Mouse (Mus musculus): Measurements from ENCODE around the gene Mettl27. TPM values are rescaled to one million over a fixed set of nuclear protein-coding genes. Genes with fewer than 3 reads are reported as not detected.
A peak's percentile ranks its signal among the peaks of the same experiment; 100 is the strongest.
"Not testable (repeated sequence)": the region's sequence is repeated elsewhere in the genome, so short reads cannot be mapped to it uniquely, and the experiment has no call there.

The Mettl27 gene
- total RNA-seq, 2 experiments from 2014 or later = 14.6 to 16.5 TPM

GRCm38 (mm10) chr5:134919097-134919496 is 13.1 kb upstream of the Mettl27 start:
- DNase-seq (ENCODE audit: low spot score in 2 of 2) = no peak

GRCm38 (mm10) chr5:134920106-134920687 is 12.0 kb upstream of the Mettl27 start:
- DNase-seq (ENCODE audit: low spot score in 2 of 2) = no peak

DNA sequence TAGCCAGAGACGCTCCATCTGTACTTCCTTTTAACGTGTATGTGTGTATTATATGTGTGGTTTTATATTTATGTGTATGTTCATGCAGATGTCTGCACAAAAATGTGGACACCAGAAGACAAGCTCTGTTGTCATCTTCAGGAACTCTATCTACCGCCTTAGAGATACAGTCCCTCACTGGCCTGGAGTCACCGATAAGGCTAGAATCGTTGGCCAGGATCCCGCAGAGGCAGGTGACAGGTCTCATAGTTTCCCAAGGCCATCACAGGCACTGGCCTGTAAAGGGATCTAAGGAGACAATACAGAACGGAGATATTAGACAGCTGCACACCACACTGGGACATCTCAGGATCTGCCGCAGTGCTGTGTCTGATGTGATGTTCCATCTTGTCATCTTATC is 11.1 kb upstream of the Mettl27 start:
- DNase-seq (ENCODE audit: low spot score in 2 of 2) = no peak

GRCm38 (mm10) chr5:134923141-134923540 is 9.0 kb upstream of the Mettl27 start:
- peak in 1 of 2 experiments; percentile 18 for DNase-seq (ENCODE audit: low spot score in 2 of 2)

DNA sequence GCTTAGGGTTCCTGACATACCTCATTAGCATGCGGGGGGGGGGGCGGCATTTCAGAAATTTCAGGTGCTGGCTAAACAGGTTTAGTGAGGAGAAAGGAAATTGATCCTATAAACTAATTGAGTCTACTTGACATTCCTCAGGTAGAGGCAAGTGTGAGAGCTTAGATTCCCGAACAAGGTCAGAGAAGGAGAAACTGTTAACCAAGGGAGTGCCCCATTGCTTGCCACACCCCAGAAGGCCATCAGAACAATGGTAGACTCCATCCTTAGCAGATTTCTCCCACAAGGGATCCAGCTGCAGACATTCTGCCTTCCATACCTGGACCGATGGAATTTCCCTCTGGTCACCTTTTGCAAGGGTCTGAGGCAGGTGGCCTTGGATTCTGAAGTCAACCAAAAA is 5.4 kb upstream of the Mettl27 start:
- no peak for DNase-seq (ENCODE audit: low spot score in 2 of 2)

GRCm38 (mm10) chr5:134929988-134930387 is 2.2 kb upstream of the Mettl27 start:
- DNase-seq (ENCODE audit: low spot score in 2 of 2) = no peak

GRCm38 (mm10) chr5:134932903-134933276 is 722 bp downstream of the Mettl27 start:
- DNase-seq (ENCODE audit: low spot score in 2 of 2) = peak; percentile 15 to 28

GRCm38 (mm10) chr5:134933281-134933680 is 1.1 kb downstream of the Mettl27 start:
- DNase-seq (ENCODE audit: low spot score in 2 of 2) = no peak

DNA sequence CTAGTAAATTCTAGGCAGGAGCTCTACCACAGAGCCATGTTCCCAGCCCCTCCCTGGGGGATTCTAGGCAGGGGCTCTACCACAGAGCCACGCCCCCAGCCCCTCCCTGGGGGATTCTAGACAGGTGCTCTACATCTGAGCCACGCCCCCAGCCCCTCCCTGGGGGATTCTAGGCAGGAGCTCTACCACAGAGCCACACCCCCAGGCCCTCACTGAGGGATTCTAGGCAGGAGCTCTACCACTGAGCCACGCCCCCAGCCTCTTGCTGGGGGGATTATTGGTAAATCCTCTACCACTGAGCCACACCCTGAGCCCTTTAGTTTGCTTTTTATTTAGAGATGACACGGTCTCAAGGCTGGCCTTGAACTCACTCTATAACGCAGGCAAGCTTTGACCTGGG is 1.5 kb downstream of the Mettl27 start:
- DNase-seq (ENCODE audit: low spot score in 2 of 2) = not testable (repeated sequence)

- no peak for DNase-seq (ENCODE audit: low spot score in 2 of 2)
Measured at GRCm38 (mm10) chr5:134934666-134935065, 2.5 kb downstream of the Mettl27 start.

DNA sequence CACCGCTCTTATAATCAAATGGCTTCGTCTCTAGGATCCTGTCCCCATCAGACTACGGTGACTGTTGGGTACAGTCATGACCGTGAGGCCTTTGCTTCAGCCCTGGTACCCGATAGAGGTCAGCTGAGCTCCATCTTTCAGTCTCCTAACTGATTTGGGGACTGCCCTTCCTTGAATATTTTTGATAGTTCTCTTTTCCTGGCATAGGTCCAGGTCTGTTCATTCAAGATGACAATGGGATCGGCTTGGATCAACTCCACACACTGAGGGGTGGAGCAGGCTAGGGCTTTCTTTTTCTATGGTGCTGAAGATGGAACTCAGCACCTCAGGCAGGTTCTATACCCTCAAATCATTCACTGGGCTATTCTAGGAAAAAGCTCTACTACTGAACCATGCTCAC is 3.9 kb downstream of the Mettl27 start:
- no peak for DNase-seq (ENCODE audit: low spot score in 2 of 2)

- DNase-seq (ENCODE audit: low spot score in 2 of 2) = no peak
Measured at GRCm38 (mm10) chr5:134936626-134937185, 4.5 kb downstream of the Mettl27 start.

- no peak for DNase-seq (ENCODE audit: low spot score in 2 of 2)
Measured at GRCm38 (mm10) chr5:134939069-134939468, 6.9 kb downstream of the Mettl27 start.

DNA sequence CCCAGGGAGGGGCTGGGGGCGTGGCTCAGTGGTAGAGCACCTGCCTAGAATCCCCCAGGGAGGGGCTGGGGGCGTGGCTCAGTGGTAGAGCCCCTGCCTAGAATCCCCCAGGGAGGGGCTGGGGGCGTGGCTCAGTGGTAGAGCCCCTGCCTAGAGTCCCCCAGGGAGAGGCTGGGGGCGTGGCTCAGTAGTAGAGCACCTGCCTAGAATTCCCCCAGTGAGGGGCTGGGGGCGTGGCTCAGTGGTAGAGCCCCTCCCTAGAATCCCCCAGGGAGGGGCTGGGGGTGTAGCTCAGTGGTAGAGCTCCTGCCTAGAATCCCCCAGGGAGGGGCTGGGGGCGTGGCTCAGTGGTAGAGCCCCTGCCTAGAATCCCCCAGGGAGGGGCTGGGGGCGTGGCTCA is 7.4 kb downstream of the Mettl27 start:
- not testable (repeated sequence) for DNase-seq (ENCODE audit: low spot score in 2 of 2)

GRCm38 (mm10) chr5:134941472-134942209 is 9.5 kb downstream of the Mettl27 start:
- no peak for DNase-seq (ENCODE audit: low spot score in 2 of 2)

DNA sequence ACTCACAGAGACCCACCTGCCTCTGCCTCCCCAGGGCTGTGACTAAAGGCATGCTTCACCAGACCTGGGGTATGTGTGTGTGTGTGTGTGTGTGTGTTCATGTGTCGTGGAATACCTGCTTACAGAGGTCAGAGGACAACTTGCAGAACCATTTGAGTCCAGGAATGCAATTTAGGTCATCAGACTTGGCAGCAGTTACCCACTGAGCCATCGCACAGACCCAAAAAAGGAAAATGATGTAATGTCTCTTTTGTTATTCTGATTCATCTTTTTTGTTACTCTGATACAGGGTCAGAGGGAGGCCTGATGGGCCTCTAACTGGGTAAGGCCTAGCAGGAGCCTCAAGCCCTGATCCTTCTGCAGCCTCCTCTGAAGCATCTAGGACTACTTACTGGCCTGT is 10.6 kb downstream of the Mettl27 start:
- DNase-seq (ENCODE audit: low spot score in 2 of 2) = no peak

DNA sequence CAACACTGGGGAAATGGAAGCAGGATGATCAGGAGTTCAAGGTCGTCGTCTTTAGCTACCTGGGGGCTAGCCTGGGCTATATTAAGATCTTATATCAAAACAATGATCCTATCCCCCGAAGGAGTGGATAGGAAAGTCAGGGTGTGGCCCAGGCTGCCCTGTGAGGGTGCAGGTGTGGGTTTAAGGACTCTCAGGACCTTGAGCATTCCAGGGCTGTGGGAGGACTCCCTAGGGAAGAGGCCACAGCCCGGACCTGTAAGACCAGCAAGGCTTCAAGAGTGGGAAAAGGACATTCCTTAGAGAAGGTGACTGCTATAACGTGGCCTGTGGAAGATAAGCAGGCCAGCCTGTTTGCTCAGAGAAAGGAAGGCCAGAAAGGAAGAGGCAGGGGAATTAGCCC is 12.0 kb downstream of the Mettl27 start:
- no peak for DNase-seq (ENCODE audit: low spot score in 2 of 2)

DNA sequence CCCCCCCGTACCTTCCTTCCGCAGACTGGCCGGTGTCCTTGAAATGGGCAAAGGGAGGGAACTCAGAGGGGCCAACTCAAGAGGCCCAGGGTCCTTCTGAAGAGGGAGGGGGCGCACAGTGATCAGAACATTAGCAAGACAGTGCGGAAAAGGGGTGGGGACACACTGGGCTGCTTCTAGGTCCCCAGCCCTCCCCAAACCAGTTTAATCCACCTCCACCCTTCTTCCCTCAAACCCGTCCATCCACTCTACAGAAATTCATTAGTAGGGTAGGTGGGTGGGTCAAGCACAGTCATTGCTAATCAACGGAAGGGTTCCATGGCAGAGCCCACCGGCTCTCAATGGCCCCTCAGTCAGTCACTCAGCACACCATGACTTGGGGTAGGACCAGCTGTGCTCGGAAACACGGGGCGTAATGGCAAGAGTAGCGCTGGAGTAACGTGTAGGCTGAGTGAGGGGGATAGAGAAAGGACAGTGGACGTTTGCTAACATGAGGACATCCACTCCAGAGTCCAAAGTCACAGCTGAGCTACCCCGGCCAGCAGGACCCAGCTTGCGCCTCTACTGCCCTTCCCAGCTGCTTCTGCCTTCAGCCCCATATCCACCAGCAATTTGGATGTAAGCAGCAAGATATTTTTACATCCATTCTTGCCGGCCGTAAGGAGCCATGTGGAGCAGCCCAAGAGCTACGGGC is 13.2 kb downstream of the Mettl27 start:
- DNase-seq (ENCODE audit: low spot score in 2 of 2) = no peak

GRCm38 (mm10) chr5:134946063-134946856 is 14.1 kb downstream of the Mettl27 start:
- no peak for DNase-seq (ENCODE audit: low spot score in 2 of 2)

DNA sequence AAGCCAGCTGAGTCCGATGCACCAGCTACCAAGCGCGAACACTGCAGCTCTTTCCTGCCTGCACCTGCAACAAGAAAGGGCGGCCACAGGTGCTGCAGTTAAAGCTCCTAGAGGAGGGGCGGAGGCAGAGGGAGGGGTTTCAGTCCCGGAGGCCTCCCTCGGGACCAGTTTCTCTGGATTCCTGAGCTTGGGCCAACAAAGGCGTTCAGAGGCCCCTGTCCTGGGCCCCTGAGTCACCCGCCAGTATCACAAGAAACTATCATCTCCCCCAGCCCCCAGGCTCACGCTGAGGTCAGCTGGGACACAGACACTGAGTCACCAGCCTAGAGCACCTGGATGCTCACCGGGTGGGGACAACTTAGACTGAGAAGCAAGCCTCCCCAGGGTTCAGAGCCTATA is 14.7 kb downstream of the Mettl27 start, which contains the start of gene Cldn4:
Gene Cldn4, minus strand, starts transcription at position 78 of the 399 bp plus-strand sequence.
- no peak for DNase-seq (ENCODE audit: low spot score in 2 of 2)

DNA sequence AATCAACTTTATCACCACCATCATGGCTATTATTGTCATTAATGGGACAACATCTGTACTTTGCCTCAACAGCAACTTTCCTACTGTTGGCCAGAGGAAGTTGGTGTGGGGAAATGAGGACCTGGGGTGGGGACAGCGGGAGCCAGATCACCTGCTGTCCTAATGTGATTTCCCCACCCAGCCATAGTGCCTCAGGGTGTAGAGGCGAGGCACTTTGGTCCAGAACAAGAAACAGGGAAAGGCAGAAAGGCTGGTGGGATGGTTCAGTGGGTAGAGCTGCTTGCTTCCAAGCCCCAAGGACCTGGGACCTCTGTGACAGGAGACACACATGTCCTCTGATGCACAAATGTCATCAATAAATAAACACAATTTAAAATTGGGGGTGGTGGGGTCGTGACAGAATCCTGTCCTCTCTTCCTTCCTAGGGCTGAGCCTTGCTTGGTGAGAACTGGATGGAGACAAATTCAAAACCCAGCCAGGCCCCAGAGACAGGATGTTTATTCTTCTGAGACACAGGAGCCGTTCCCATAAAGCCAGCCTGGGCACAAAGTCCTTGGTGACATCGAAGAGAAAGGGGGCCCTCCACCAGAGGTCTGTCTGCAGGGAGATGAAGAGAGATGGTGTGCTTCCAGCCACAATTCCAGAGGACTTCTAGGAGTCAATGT is 15.4 kb downstream of the Mettl27 start:
- DNase-seq (ENCODE audit: low spot score in 2 of 2) = no peak

Data from layer of hippocampus, postnatal 14 days (tissue).